Mouse (Mus musculus): ENCODE measurements around the gene Ptcd2. TPM values are rescaled to one million over a fixed set of nuclear protein-coding genes. Genes with fewer than 3 reads are reported as not detected.

Ptcd2 gene
- polyA plus RNA-seq, 1 experiment from 2014 or later = 79.2 TPM

GRCm38 (mm10) chr13:99303846-99304245 is 40.7 kb downstream of the Ptcd2 start:
- Histone ChIP-seq H3K27ac (ENCODE audit: low read length) (peak overlapping the region; percentile 24; the same call in 1 of the 2 replicates), H3K4me3 (ENCODE audit: low read length) (no peak overlapping the region), H3K4me2 (ENCODE audit: low read depth, low read length) (no peak overlapping the region), H3K27me3 (ENCODE audit: control insufficient read depth, insufficient read depth, low read length) (no peaks in the 10 kb centered on the region), H3K4me1 (ENCODE audit: control insufficient read depth, insufficient read depth, low read length) (peaks cover 27% of the 10 kb centered on the region), H3K9me3 (replicated peaks; ENCODE audit: control insufficient read depth, low read length) (no peaks in the 10 kb centered on the region), H3K9ac (ENCODE audit: low read length) (no peak overlapping the region), H3K36me3 (ENCODE audit: control insufficient read depth, insufficient read depth) (no peaks in the 10 kb centered on the region)
- no peak for ATAC-seq (replicated peaks; ENCODE audit: extremely low read depth, insufficient read depth, low FRiP score)
- WGBS = 32% methylated on average over 5 of the region's 5 CpGs

GRCm38 (mm10) chr13:99299921-99300320 is 44.6 kb downstream of the Ptcd2 start:
- H3K9me3 ChIP-seq (replicated peaks; ENCODE audit: control insufficient read depth, low read length) = peaks cover 5% of the 10 kb centered on the region; the same call in 1 of the 2 replicates
- no peak for ATAC-seq (replicated peaks; ENCODE audit: extremely low read depth, insufficient read depth, low FRiP score)
- H3K4me3 ChIP-seq (ENCODE audit: low read length) = no peak overlapping the region
- H3K4me1 ChIP-seq (ENCODE audit: control insufficient read depth, insufficient read depth, low read length) = peaks cover 12% of the 10 kb centered on the region
- H3K36me3 ChIP-seq (ENCODE audit: control insufficient read depth, insufficient read depth) = no peaks in the 10 kb centered on the region
- H3K27me3 ChIP-seq (ENCODE audit: control insufficient read depth, insufficient read depth, low read length) = no peaks in the 10 kb centered on the region
- H3K9ac ChIP-seq (ENCODE audit: low read length) = no peak overlapping the region
- 58% methylated on average over 5 of the region's 5 CpGs for WGBS
- H3K4me2 ChIP-seq (ENCODE audit: low read depth, low read length) = no peak overlapping the region
- H3K27ac ChIP-seq (ENCODE audit: low read length) = no peak overlapping the region

GRCm38 (mm10) chr13:99294176-99294575 is 50.3 kb downstream of the Ptcd2 start:
- Histone ChIP-seq H3K4me3 (ENCODE audit: low read length) (no peak overlapping the region), H3K27ac (ENCODE audit: low read length) (no peak overlapping the region), H3K4me1 (ENCODE audit: control insufficient read depth, insufficient read depth, low read length) (no peaks in the 10 kb centered on the region), H3K9me3 (replicated peaks; ENCODE audit: control insufficient read depth, low read length) (peaks cover 5% of the 10 kb centered on the region; the same call in 1 of the 2 replicates), H3K27me3 (ENCODE audit: control insufficient read depth, insufficient read depth, low read length) (no peaks in the 10 kb centered on the region), H3K36me3 (ENCODE audit: control insufficient read depth, insufficient read depth) (no peaks in the 10 kb centered on the region), H3K9ac (ENCODE audit: low read length) (no peak overlapping the region), H3K4me2 (ENCODE audit: low read depth, low read length) (no peak overlapping the region)
- WGBS = 92% methylated on average over 13 of the region's 13 CpGs
- no peak for ATAC-seq (replicated peaks; ENCODE audit: extremely low read depth, insufficient read depth, low FRiP score)

- Histone ChIP-seq H3K4me3 (ENCODE audit: low read length) (no peak overlapping the region), H3K4me2 (ENCODE audit: low read depth, low read length) (no peak overlapping the region), H3K36me3 (ENCODE audit: control insufficient read depth, insufficient read depth) (no peaks in the 10 kb centered on the region), H3K27me3 (ENCODE audit: control insufficient read depth, insufficient read depth, low read length) (no peaks in the 10 kb centered on the region), H3K27ac (ENCODE audit: low read length) (no peak overlapping the region), H3K4me1 (ENCODE audit: control insufficient read depth, insufficient read depth, low read length) (no peaks in the 10 kb centered on the region), H3K9me3 (replicated peaks; ENCODE audit: control insufficient read depth, low read length) (peaks cover 5% of the 10 kb centered on the region; the same call in 1 of the 2 replicates), H3K9ac (ENCODE audit: low read length) (no peak overlapping the region)
- ATAC-seq (replicated peaks; ENCODE audit: extremely low read depth, insufficient read depth, low FRiP score) = no peak
- WGBS = 87% methylated on average over 8 of the region's 8 CpGs
Measured at GRCm38 (mm10) chr13:99290766-99291165, 53.7 kb downstream of the Ptcd2 start.

- no peak overlapping the region for H3K4me3 ChIP-seq (ENCODE audit: low read length)
- no peaks in the 10 kb centered on the region for H3K36me3 ChIP-seq (ENCODE audit: control insufficient read depth, insufficient read depth)
- H3K27me3 ChIP-seq (ENCODE audit: control insufficient read depth, insufficient read depth, low read length) = no peaks in the 10 kb centered on the region
- ATAC-seq (replicated peaks; ENCODE audit: extremely low read depth, insufficient read depth, low FRiP score) = no peak
- 68% methylated on average over 9 of the region's 9 CpGs for WGBS
- H3K4me2 ChIP-seq (ENCODE audit: low read depth, low read length) = no peak overlapping the region
- H3K4me1 ChIP-seq (ENCODE audit: control insufficient read depth, insufficient read depth, low read length) = peaks cover 5% of the 10 kb centered on the region
- H3K27ac ChIP-seq (ENCODE audit: low read length) = no peak overlapping the region
- H3K9me3 ChIP-seq (replicated peaks; ENCODE audit: control insufficient read depth, low read length) = no peaks in the 10 kb centered on the region
- H3K9ac ChIP-seq (ENCODE audit: low read length) = no peak overlapping the region
Measured at GRCm38 (mm10) chr13:99287786-99288185, 56.7 kb downstream of the Ptcd2 start.

- Histone ChIP-seq H3K27ac (ENCODE audit: low read length) (no peak overlapping the region), H3K36me3 (ENCODE audit: control insufficient read depth, insufficient read depth) (no peaks in the 10 kb centered on the region), H3K27me3 (ENCODE audit: control insufficient read depth, insufficient read depth, low read length) (no peaks in the 10 kb centered on the region), H3K9me3 (replicated peaks; ENCODE audit: control insufficient read depth, low read length) (no peaks in the 10 kb centered on the region), H3K4me3 (ENCODE audit: low read length) (no peak overlapping the region), H3K9ac (ENCODE audit: low read length) (no peak overlapping the region), H3K4me2 (ENCODE audit: low read depth, low read length) (no peak overlapping the region), H3K4me1 (ENCODE audit: control insufficient read depth, insufficient read depth, low read length) (peaks cover 5% of the 10 kb centered on the region)
- 86% methylated on average over 4 of the region's 4 CpGs for WGBS
- ATAC-seq (replicated peaks; ENCODE audit: extremely low read depth, insufficient read depth, low FRiP score) = no peak
Measured at GRCm38 (mm10) chr13:99287207-99287606, 57.3 kb downstream of the Ptcd2 start.

- Histone ChIP-seq H3K9ac (ENCODE audit: low read length) (no peak overlapping the region), H3K4me1 (ENCODE audit: control insufficient read depth, insufficient read depth, low read length) (peaks cover 5% of the 10 kb centered on the region), H3K4me3 (ENCODE audit: low read length) (no peak overlapping the region), H3K9me3 (replicated peaks; ENCODE audit: control insufficient read depth, low read length) (no peaks in the 10 kb centered on the region), H3K4me2 (ENCODE audit: low read depth, low read length) (no peak overlapping the region), H3K27ac (ENCODE audit: low read length) (no peak overlapping the region), H3K36me3 (ENCODE audit: control insufficient read depth, insufficient read depth) (no peaks in the 10 kb centered on the region), H3K27me3 (ENCODE audit: control insufficient read depth, insufficient read depth, low read length) (no peaks in the 10 kb centered on the region)
- ATAC-seq (replicated peaks; ENCODE audit: extremely low read depth, insufficient read depth, low FRiP score) = no peak
- WGBS = 48% methylated on average over 2 of the region's 2 CpGs
Measured at GRCm38 (mm10) chr13:99285241-99285640, 59.3 kb downstream of the Ptcd2 start.

- no peak overlapping the region for H3K4me2 ChIP-seq (ENCODE audit: low read depth, low read length)
- no peak overlapping the region for H3K4me3 ChIP-seq (ENCODE audit: low read length)
- H3K9me3 ChIP-seq (replicated peaks; ENCODE audit: control insufficient read depth, low read length) = no peaks in the 10 kb centered on the region
- no peak for ATAC-seq (replicated peaks; ENCODE audit: extremely low read depth, insufficient read depth, low FRiP score)
- no peak overlapping the region for H3K27ac ChIP-seq (ENCODE audit: low read length)
- no peaks in the 10 kb centered on the region for H3K36me3 ChIP-seq (ENCODE audit: control insufficient read depth, insufficient read depth)
- H3K9ac ChIP-seq (ENCODE audit: low read length) = no peak overlapping the region
- H3K4me1 ChIP-seq (ENCODE audit: control insufficient read depth, insufficient read depth, low read length) = peaks cover 5% of the 10 kb centered on the region
- WGBS = 85% methylated on average over 21 of the region's 21 CpGs
- no peaks in the 10 kb centered on the region for H3K27me3 ChIP-seq (ENCODE audit: control insufficient read depth, insufficient read depth, low read length)
Measured at GRCm38 (mm10) chr13:99284400-99285160, 59.9 kb downstream of the Ptcd2 start.

- Histone ChIP-seq H3K9ac (ENCODE audit: low read length) (no peak overlapping the region), H3K4me3 (ENCODE audit: low read length) (no peak overlapping the region), H3K27me3 (ENCODE audit: control insufficient read depth, insufficient read depth, low read length) (no peaks in the 10 kb centered on the region), H3K27ac (ENCODE audit: low read length) (no peak overlapping the region), H3K4me1 (ENCODE audit: control insufficient read depth, insufficient read depth, low read length) (peaks cover 5% of the 10 kb centered on the region), H3K36me3 (ENCODE audit: control insufficient read depth, insufficient read depth) (no peaks in the 10 kb centered on the region), H3K4me2 (ENCODE audit: low read depth, low read length) (no peak overlapping the region), H3K9me3 (replicated peaks; ENCODE audit: control insufficient read depth, low read length) (no peaks in the 10 kb centered on the region)
- 94% methylated on average over 12 of the region's 12 CpGs for WGBS
- ATAC-seq (replicated peaks; ENCODE audit: extremely low read depth, insufficient read depth, low FRiP score) = no peak
Measured at GRCm38 (mm10) chr13:99283916-99284315, 60.6 kb downstream of the Ptcd2 start.
